Mouse (Mus musculus): ENCODE measurements at regions not wholly inside any gene's neighbourhood (a gene's known extent, or its start where the extent isn't known, plus 50 kb on each side); places are given as distances from the start of the nearest gene placed in this dataset.

GRCm38 (mm10) chr11:37478970-37479482 lies 243.3 kb upstream of the Tenm2 start:
- no peak for ATAC-seq
- 86% methylated on average over 6 of the region's 6 CpGs for WGBS
- Histone ChIP-seq H3K27ac (ENCODE audit: low read length) (no peak overlapping the region), H3K4me2 (ENCODE audit: low read length) (no peak overlapping the region), H3K9me3 (replicated peaks; ENCODE audit: control insufficient read depth, low read length, poor library complexity, severe bottlenecking) (no peaks in the 10 kb centered on the region), H3K27me3 (ENCODE audit: control insufficient read depth, insufficient read depth, low read depth, low read length) (no peaks in the 10 kb centered on the region), H3K4me1 (ENCODE audit: control insufficient read depth, insufficient read depth, low read length) (no peaks in the 10 kb centered on the region), H3K9ac (ENCODE audit: low read depth, low read length) (no peak overlapping the region), H3K4me3 (ENCODE audit: low read depth, low read length) (no peak overlapping the region), H3K36me3 (ENCODE audit: control insufficient read depth, insufficient read depth, low read length) (no peaks in the 10 kb centered on the region)

- no peaks in the 10 kb centered on the region for H3K9me3 ChIP-seq (replicated peaks; ENCODE audit: control insufficient read depth, low read length, poor library complexity, severe bottlenecking)
- H3K36me3 ChIP-seq (ENCODE audit: control insufficient read depth, insufficient read depth, low read length), result no peaks in the 10 kb centered on the region
- no peaks in the 10 kb centered on the region for H3K27me3 ChIP-seq (ENCODE audit: control insufficient read depth, insufficient read depth, low read depth, low read length)
- no peak overlapping the region for H3K4me2 ChIP-seq (ENCODE audit: low read length)
- no peak overlapping the region for H3K9ac ChIP-seq (ENCODE audit: low read depth, low read length)
- 68% methylated on average over 6 of the region's 6 CpGs for WGBS
- H3K4me3 ChIP-seq (ENCODE audit: low read depth, low read length), result no peak overlapping the region
- no peaks in the 10 kb centered on the region for H3K4me1 ChIP-seq (ENCODE audit: control insufficient read depth, insufficient read depth, low read length)
- ATAC-seq, result no peak
- H3K27ac ChIP-seq (ENCODE audit: low read length), result no peak overlapping the region
Measured at GRCm38 (mm10) chr11:37474068-37474467, 238.3 kb upstream of the Tenm2 start.

GRCm38 (mm10) chr11:37463658-37464420 lies 228.1 kb upstream of the Tenm2 start:
- Histone ChIP-seq H3K4me2 (ENCODE audit: low read length) (no peak overlapping the region), H3K4me3 (ENCODE audit: low read depth, low read length) (no peak overlapping the region), H3K9ac (ENCODE audit: low read depth, low read length) (no peak overlapping the region), H3K9me3 (replicated peaks; ENCODE audit: control insufficient read depth, low read length, poor library complexity, severe bottlenecking) (no peaks in the 10 kb centered on the region), H3K27me3 (ENCODE audit: control insufficient read depth, insufficient read depth, low read depth, low read length) (no peaks in the 10 kb centered on the region), H3K36me3 (ENCODE audit: control insufficient read depth, insufficient read depth, low read length) (no peaks in the 10 kb centered on the region), H3K4me1 (ENCODE audit: control insufficient read depth, insufficient read depth, low read length) (no peaks in the 10 kb centered on the region), H3K27ac (ENCODE audit: low read length) (no peak overlapping the region)
- WGBS, result 74% methylated on average over 9 of the region's 9 CpGs
- ATAC-seq, result no peak

- H3K9ac ChIP-seq (ENCODE audit: low read depth, low read length), result no peak overlapping the region
- no peaks in the 10 kb centered on the region for H3K27me3 ChIP-seq (ENCODE audit: control insufficient read depth, insufficient read depth, low read depth, low read length)
- H3K4me3 ChIP-seq (ENCODE audit: low read depth, low read length), result no peak overlapping the region
- ATAC-seq, result no peak
- H3K9me3 ChIP-seq (replicated peaks; ENCODE audit: control insufficient read depth, low read length, poor library complexity, severe bottlenecking), result no peaks in the 10 kb centered on the region
- H3K27ac ChIP-seq (ENCODE audit: low read length), result no peak overlapping the region
- no peak overlapping the region for H3K4me2 ChIP-seq (ENCODE audit: low read length)
- H3K4me1 ChIP-seq (ENCODE audit: control insufficient read depth, insufficient read depth, low read length), result no peaks in the 10 kb centered on the region
- 88% methylated on average over 4 of the region's 4 CpGs for WGBS
- no peaks in the 10 kb centered on the region for H3K36me3 ChIP-seq (ENCODE audit: control insufficient read depth, insufficient read depth, low read length)
Measured at GRCm38 (mm10) chr11:37462375-37462774, 226.6 kb upstream of the Tenm2 start.

- no peak for ATAC-seq
- H3K27ac ChIP-seq (ENCODE audit: low read length), result no peak overlapping the region
Measured at GRCm38 (mm10) chr11:37447361-37447760, 211.6 kb upstream of the Tenm2 start.

GRCm38 (mm10) chr11:37446626-37447025 lies 210.9 kb upstream of the Tenm2 start:
- Histone ChIP-seq H3K9ac (ENCODE audit: low read depth, low read length) (no peak overlapping the region), H3K4me3 (ENCODE audit: low read depth, low read length) (no peak overlapping the region), H3K27ac (ENCODE audit: low read length) (no peak overlapping the region), H3K9me3 (replicated peaks; ENCODE audit: control insufficient read depth, low read length, poor library complexity, severe bottlenecking) (no peaks in the 10 kb centered on the region), H3K4me1 (ENCODE audit: control insufficient read depth, insufficient read depth, low read length) (no peaks in the 10 kb centered on the region), H3K4me2 (ENCODE audit: low read length) (no peak overlapping the region), H3K27me3 (ENCODE audit: control insufficient read depth, insufficient read depth, low read depth, low read length) (no peaks in the 10 kb centered on the region), H3K36me3 (ENCODE audit: control insufficient read depth, insufficient read depth, low read length) (no peaks in the 10 kb centered on the region)
- ATAC-seq, result no peak
- WGBS, result 87% methylated on average over 1 of the region's 1 CpGs

More at GRCm38 (mm10) chr11:37447361-37447760, 211.6 kb upstream of the Tenm2 start:
- no peak overlapping the region for H3K9ac ChIP-seq (ENCODE audit: low read depth, low read length)
- no peak overlapping the region for H3K4me2 ChIP-seq (ENCODE audit: low read length)
- H3K36me3 ChIP-seq (ENCODE audit: control insufficient read depth, insufficient read depth, low read length), result no peaks in the 10 kb centered on the region
- H3K4me3 ChIP-seq (ENCODE audit: low read depth, low read length), result no peak overlapping the region
- H3K4me1 ChIP-seq (ENCODE audit: control insufficient read depth, insufficient read depth, low read length), result no peaks in the 10 kb centered on the region
- no peaks in the 10 kb centered on the region for H3K9me3 ChIP-seq (replicated peaks; ENCODE audit: control insufficient read depth, low read length, poor library complexity, severe bottlenecking)
- H3K27me3 ChIP-seq (ENCODE audit: control insufficient read depth, insufficient read depth, low read depth, low read length), result no peaks in the 10 kb centered on the region

GRCm38 (mm10) chr11:37442781-37443180 lies 207.0 kb upstream of the Tenm2 start:
- H3K4me3 ChIP-seq (ENCODE audit: low read depth, low read length), result no peak overlapping the region
- H3K27ac ChIP-seq (ENCODE audit: low read length), result no peak overlapping the region
- H3K9me3 ChIP-seq (replicated peaks; ENCODE audit: control insufficient read depth, low read length, poor library complexity, severe bottlenecking), result no peaks in the 10 kb centered on the region
- WGBS, result 83% methylated on average over 2 of the region's 2 CpGs
- H3K4me1 ChIP-seq (ENCODE audit: control insufficient read depth, insufficient read depth, low read length), result no peaks in the 10 kb centered on the region
- no peak overlapping the region for H3K9ac ChIP-seq (ENCODE audit: low read depth, low read length)
- ATAC-seq, result no peak
- no peak overlapping the region for H3K4me2 ChIP-seq (ENCODE audit: low read length)
- no peaks in the 10 kb centered on the region for H3K27me3 ChIP-seq (ENCODE audit: control insufficient read depth, insufficient read depth, low read depth, low read length)
- no peaks in the 10 kb centered on the region for H3K36me3 ChIP-seq (ENCODE audit: control insufficient read depth, insufficient read depth, low read length)

- no peak for ATAC-seq
- 56% methylated on average over 2 of the region's 2 CpGs for WGBS
- H3K4me1 ChIP-seq (ENCODE audit: control insufficient read depth, insufficient read depth, low read length), result peaks cover 9% of the 10 kb centered on the region
- no peak overlapping the region for H3K4me3 ChIP-seq (ENCODE audit: low read depth, low read length)
- no peak overlapping the region for H3K9ac ChIP-seq (ENCODE audit: low read depth, low read length)
- peak overlapping the region; percentile 75 for H3K27ac ChIP-seq (ENCODE audit: low read length)
- no peaks in the 10 kb centered on the region for H3K36me3 ChIP-seq (ENCODE audit: control insufficient read depth, insufficient read depth, low read length)
- H3K4me2 ChIP-seq (ENCODE audit: low read length), result no peak overlapping the region
- no peaks in the 10 kb centered on the region for H3K27me3 ChIP-seq (ENCODE audit: control insufficient read depth, insufficient read depth, low read depth, low read length)
- no peaks in the 10 kb centered on the region; the same call in 1 of the 2 replicates for H3K9me3 ChIP-seq (replicated peaks; ENCODE audit: control insufficient read depth, low read length, poor library complexity, severe bottlenecking)
Measured at GRCm38 (mm10) chr11:37434600-37434999, 198.8 kb upstream of the Tenm2 start.

- H3K4me2 ChIP-seq (ENCODE audit: low read length), result no peak overlapping the region
- no peak for ATAC-seq
- H3K9ac ChIP-seq (ENCODE audit: low read depth, low read length), result no peak overlapping the region
- no peaks in the 10 kb centered on the region for H3K27me3 ChIP-seq (ENCODE audit: control insufficient read depth, insufficient read depth, low read depth, low read length)
- H3K4me1 ChIP-seq (ENCODE audit: control insufficient read depth, insufficient read depth, low read length), result 0 out of 2 replicates have a peak, but pooled peaks cover 3% of the 10 kb centered on the region
- no peaks in the 10 kb centered on the region for H3K9me3 ChIP-seq (replicated peaks; ENCODE audit: control insufficient read depth, low read length, poor library complexity, severe bottlenecking)
- no peaks in the 10 kb centered on the region for H3K36me3 ChIP-seq (ENCODE audit: control insufficient read depth, insufficient read depth, low read length)
- WGBS, result 9% methylated on average over 5 of the region's 5 CpGs
- no peak overlapping the region for H3K4me3 ChIP-seq (ENCODE audit: low read depth, low read length)
- H3K27ac ChIP-seq (ENCODE audit: low read length), result no peak overlapping the region
Measured at GRCm38 (mm10) chr11:37424312-37425169, 188.8 kb upstream of the Tenm2 start.

Measured in midbrain, embryonic 16.5 days (tissue).